In the genomic region with DNA sequence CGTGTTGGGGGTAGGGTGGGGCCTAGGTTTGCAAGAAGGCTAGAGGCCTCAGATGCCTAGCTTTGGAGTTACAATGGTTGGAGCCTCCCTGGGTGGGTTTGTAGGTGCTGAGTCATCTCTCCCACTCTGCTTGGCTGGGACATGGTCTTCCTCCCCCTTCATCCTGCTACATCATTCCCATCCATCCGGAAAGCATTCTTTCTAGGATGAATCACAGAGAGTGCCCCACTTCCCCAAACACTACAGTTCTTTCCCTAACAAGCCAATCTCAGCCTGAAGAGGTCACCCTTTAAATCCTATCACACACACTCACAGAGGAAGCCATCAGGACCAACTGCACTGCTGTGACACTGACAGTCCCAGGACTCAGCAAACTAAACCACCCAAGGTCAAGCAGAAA, we compare ENCODE assay signal across 16 mouse cellular contexts. TPM values are rescaled to one million over a fixed set of nuclear protein-coding genes. Genes with fewer than 3 reads are reported as not detected.
"Had no signal": no experiment of that assay in that cellular context is flagged by ENCODE, and none has a peak within 500 bp of the region (broad histone marks: within the 10 kb centered on the region; RNA-seq: fewer than 3 reads in every experiment).

No protein-coding gene starts in this region.

- H3K4me1 ChIP-seq: megakaryocyte, embryonic 14.5 days; midbrain, embryonic 13.5 days; midbrain, embryonic 15.5 days; neural tube, embryonic 12.5 days had no signal

- H3K4me3 ChIP-seq: megakaryocyte, embryonic 14.5 days; midbrain, embryonic 13.5 days; midbrain, embryonic 15.5 days; neural tube, embryonic 12.5 days had no signal

- H3K27ac ChIP-seq: midbrain, embryonic 13.5 days; midbrain, embryonic 15.5 days; neural tube, embryonic 12.5 days had no signal

- H3K9me3 ChIP-seq: megakaryocyte, embryonic 14.5 days; midbrain, embryonic 13.5 days; midbrain, embryonic 15.5 days; neural tube, embryonic 12.5 days had no signal

- H3K9ac ChIP-seq: lung, embryonic 14.5 days; midbrain, embryonic 13.5 days; midbrain, embryonic 15.5 days; neural tube, embryonic 12.5 days had no signal

- DNase-seq: lung, adult 18-20 months; lung, embryonic 14.5 days; lung, postnatal 10 days; lung, postnatal 4 days; right cerebral cortex, postnatal 25 days; right cerebral cortex, postnatal 4 days; spleen, adult 18-20 months; thymus, adult 18-20 months; thymus, postnatal 14 days; thymus, postnatal 36 days had no signal

RNA-seq across cellular contexts. Expression of a gene that starts 53.3 kb away (rescaled TPM):
- total RNA-seq: monocyte, adult 5-6 weeks; neutrophil, adult 5-6 weeks had no signal
